Mouse (Mus musculus): ENCODE measurements at regions not wholly inside any gene's neighbourhood (a gene's known extent, or its start where the extent isn't known, plus 50 kb on each side); places are given as distances from the start of the nearest gene placed in this dataset.
A peak's percentile ranks its signal among the peaks of the same experiment; 100 is the strongest.

GRCm38 (mm10) chr6:94806481-94807160 lies 106.7 kb upstream of the Lrig1 start:
- H3K4me3 ChIP-seq (ENCODE audit: low read depth, low read length) = no peak overlapping the region
- peaks cover 7% of the 10 kb centered on the region for H3K4me1 ChIP-seq (ENCODE audit: control insufficient read depth, insufficient read depth, insufficient read length, low read length)
- H3K36me3 ChIP-seq (ENCODE audit: control insufficient read depth, insufficient read depth, low read length) = no peaks in the 10 kb centered on the region
- TF ChIP-seq CTCF (IDR thresholded peaks at IDR 0.05; ENCODE audit: extremely low read depth, insufficient read length, insufficient replicate concordance, low read depth, low read length) (no peak), POLR2A (IDR thresholded peaks at IDR 0.05; ENCODE audit: low read depth, low read length) (no peak)
- no peaks in the 10 kb centered on the region for H3K27me3 ChIP-seq (ENCODE audit: control insufficient read depth, insufficient read depth, low read length)
- WGBS = 84% methylated on average over 12 of the region's 12 CpGs
- no peak overlapping the region for H3K27ac ChIP-seq (ENCODE audit: insufficient read depth, low read depth, low read length)

- 33% methylated on average over 6 of the region's 6 CpGs for WGBS
- H3K36me3 ChIP-seq (ENCODE audit: control insufficient read depth, insufficient read depth, low read length) = no peaks in the 10 kb centered on the region
- H3K27ac ChIP-seq (ENCODE audit: insufficient read depth, low read depth, low read length) = no peak overlapping the region
- TF ChIP-seq CTCF (IDR thresholded peaks at IDR 0.05; ENCODE audit: extremely low read depth, insufficient read length, insufficient replicate concordance, low read depth, low read length) = no peak
- TF ChIP-seq POLR2A (IDR thresholded peaks at IDR 0.05; ENCODE audit: low read depth, low read length) = no peak
- no peak overlapping the region for H3K4me3 ChIP-seq (ENCODE audit: low read depth, low read length)
- H3K4me1 ChIP-seq (ENCODE audit: control insufficient read depth, insufficient read depth, insufficient read length, low read length) = peaks cover 7% of the 10 kb centered on the region
- no peaks in the 10 kb centered on the region for H3K27me3 ChIP-seq (ENCODE audit: control insufficient read depth, insufficient read depth, low read length)
Observed at GRCm38 (mm10) chr6:94805685-94806084, 105.7 kb upstream of the Lrig1 start.

- no peaks in the 10 kb centered on the region for H3K36me3 ChIP-seq (ENCODE audit: control insufficient read depth, insufficient read depth, low read length)
- H3K4me3 ChIP-seq (ENCODE audit: low read depth, low read length) = no peak overlapping the region
- no peak for TF ChIP-seq POLR2A (IDR thresholded peaks at IDR 0.05; ENCODE audit: low read depth, low read length)
- TF ChIP-seq CTCF (IDR thresholded peaks at IDR 0.05; ENCODE audit: extremely low read depth, insufficient read length, insufficient replicate concordance, low read depth, low read length) = no peak
- 44% methylated on average over 10 of the region's 10 CpGs for WGBS
- no peaks in the 10 kb centered on the region for H3K27me3 ChIP-seq (ENCODE audit: control insufficient read depth, insufficient read depth, low read length)
- peaks cover 7% of the 10 kb centered on the region for H3K4me1 ChIP-seq (ENCODE audit: control insufficient read depth, insufficient read depth, insufficient read length, low read length)
- H3K27ac ChIP-seq (ENCODE audit: insufficient read depth, low read depth, low read length) = no peak overlapping the region
Observed at GRCm38 (mm10) chr6:94804284-94804815, 104.4 kb upstream of the Lrig1 start.

GRCm38 (mm10) chr6:94801039-94801438 lies 101.1 kb upstream of the Lrig1 start:
- H3K36me3 ChIP-seq (ENCODE audit: control insufficient read depth, insufficient read depth, low read length) = no peaks in the 10 kb centered on the region
- peak overlapping the region; percentile 35 for H3K4me3 ChIP-seq (ENCODE audit: low read depth, low read length)
- no peak for TF ChIP-seq POLR2A (IDR thresholded peaks at IDR 0.05; ENCODE audit: low read depth, low read length)
- no peak for TF ChIP-seq CTCF (IDR thresholded peaks at IDR 0.05; ENCODE audit: extremely low read depth, insufficient read length, insufficient replicate concordance, low read depth, low read length)
- peaks cover 7% of the 10 kb centered on the region for H3K4me1 ChIP-seq (ENCODE audit: control insufficient read depth, insufficient read depth, insufficient read length, low read length)
- H3K27me3 ChIP-seq (ENCODE audit: control insufficient read depth, insufficient read depth, low read length) = no peaks in the 10 kb centered on the region
- H3K27ac ChIP-seq (ENCODE audit: insufficient read depth, low read depth, low read length) = no peak overlapping the region; the same call in 1 of the 2 replicates
- 75% methylated on average over 12 of the region's 12 CpGs for WGBS

GRCm38 (mm10) chr6:94798545-94799211 lies 98.7 kb upstream of the Lrig1 start:
- Histone ChIP-seq H3K4me1 (ENCODE audit: control insufficient read depth, insufficient read depth, insufficient read length, low read length) (peaks cover under 1% of the 10 kb centered on the region; the same call in 1 of the 2 replicates), H3K4me3 (ENCODE audit: low read depth, low read length) (no peak overlapping the region), H3K27me3 (ENCODE audit: control insufficient read depth, insufficient read depth, low read length) (no peaks in the 10 kb centered on the region), H3K36me3 (ENCODE audit: control insufficient read depth, insufficient read depth, low read length) (no peaks in the 10 kb centered on the region), H3K27ac (ENCODE audit: insufficient read depth, low read depth, low read length) (no peak overlapping the region)
- TF ChIP-seq POLR2A (IDR thresholded peaks at IDR 0.05; ENCODE audit: low read depth, low read length) (no peak), CTCF (IDR thresholded peaks at IDR 0.05; ENCODE audit: extremely low read depth, insufficient read length, insufficient replicate concordance, low read depth, low read length) (no peak)
- WGBS = 89% methylated on average over 4 of the region's 4 CpGs

- TF ChIP-seq POLR2A (IDR thresholded peaks at IDR 0.05; ENCODE audit: low read depth, low read length) (no peak), CTCF (IDR thresholded peaks at IDR 0.05; ENCODE audit: extremely low read depth, insufficient read length, insufficient replicate concordance, low read depth, low read length) (no peak)
- H3K36me3 ChIP-seq (ENCODE audit: control insufficient read depth, insufficient read depth, low read length) = no peaks in the 10 kb centered on the region
- WGBS = 79% methylated on average over 4 of the region's 4 CpGs
- H3K27ac ChIP-seq (ENCODE audit: insufficient read depth, low read depth, low read length) = no peak overlapping the region
- peaks cover 12% of the 10 kb centered on the region; the same call in 1 of the 2 replicates for H3K4me1 ChIP-seq (ENCODE audit: control insufficient read depth, insufficient read depth, insufficient read length, low read length)
- H3K27me3 ChIP-seq (ENCODE audit: control insufficient read depth, insufficient read depth, low read length) = no peaks in the 10 kb centered on the region
- no peak overlapping the region for H3K4me3 ChIP-seq (ENCODE audit: low read depth, low read length)
Observed at GRCm38 (mm10) chr6:94795442-94795841, 95.5 kb upstream of the Lrig1 start.

GRCm38 (mm10) chr6:94793555-94793954 lies 93.6 kb upstream of the Lrig1 start:
- WGBS = 29% methylated on average over 6 of the region's 6 CpGs
- TF ChIP-seq CTCF (IDR thresholded peaks at IDR 0.05; ENCODE audit: extremely low read depth, insufficient read length, insufficient replicate concordance, low read depth, low read length) = no peak

More at GRCm38 (mm10) chr6:94793555-94793954, 93.6 kb upstream of the Lrig1 start:
- peaks cover 23% of the 10 kb centered on the region; the same call in 1 of the 2 replicates for H3K4me1 ChIP-seq (ENCODE audit: control insufficient read depth, insufficient read depth, insufficient read length, low read length)
- no peak overlapping the region for H3K4me3 ChIP-seq (ENCODE audit: low read depth, low read length)
- no peak overlapping the region for H3K27ac ChIP-seq (ENCODE audit: insufficient read depth, low read depth, low read length)
- no peaks in the 10 kb centered on the region for H3K27me3 ChIP-seq (ENCODE audit: control insufficient read depth, insufficient read depth, low read length)
- no peaks in the 10 kb centered on the region for H3K36me3 ChIP-seq (ENCODE audit: control insufficient read depth, insufficient read depth, low read length)

Measured in small intestine, adult 2 months (tissue).